Mouse (Mus musculus) effector memory CD4-positive, alpha-beta T cell, adult 5 months (primary cell): ENCODE results near the gene Gm3488. TPM values are rescaled to one million over a fixed set of nuclear protein-coding genes. Genes with fewer than 3 reads are reported as not detected.

Experiments used
- polyA plus RNA-seq: library from polyadenylated mRNA; unstranded; fragments of 100-300 nt; shearing (Covaris generic); gene quantifications from one replicate; pipeline ENCODE4 v1.2.1, GENCODE M21; 2017

The Gm3488 gene
- not detected for polyA plus RNA-seq

GRCm38 (mm10) chr14:5501374-5501773 lies at the start of gene Gm3488:
Gm3488 (plus strand) TSS chr14:5501674.

GRCm38 (mm10) chr14:5455367-5455766 lies 46.1 kb upstream of the Gm3488 start, which contains the start of gene Gm3194:
Gm3194 (minus strand) TSS chr14:5455467.

GRCm38 (mm10) chr14:5477730-5478129 lies 23.7 kb upstream of the Gm3488 start, which contains the start of gene Gm8246:
Gm8246 (minus strand) TSS chr14:5477830.

DNA sequence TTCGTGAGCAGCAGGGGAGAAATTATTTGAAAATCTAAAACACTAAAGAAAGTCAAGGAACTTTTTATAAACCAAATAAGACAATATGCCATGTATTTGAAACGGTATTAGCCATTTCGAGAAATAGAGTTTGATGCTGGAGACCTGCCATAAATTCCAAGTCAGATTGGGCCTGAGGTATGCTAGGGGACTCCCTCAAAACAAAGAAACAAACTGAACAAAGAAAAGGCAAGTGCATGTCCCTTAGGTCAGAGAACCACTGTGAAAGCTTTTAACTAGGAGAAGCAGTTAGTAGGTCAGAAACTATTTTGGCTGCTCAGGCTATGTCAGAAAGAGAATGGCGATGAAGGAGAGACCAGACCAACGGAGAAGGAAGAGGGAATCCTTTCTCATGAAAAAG lies 17.6 kb upstream of the Gm3488 start, which contains the start of gene Gm3187:
Gm3187 (plus strand) TSS at position 301 of the 400 bp plus-strand sequence.

DNA sequence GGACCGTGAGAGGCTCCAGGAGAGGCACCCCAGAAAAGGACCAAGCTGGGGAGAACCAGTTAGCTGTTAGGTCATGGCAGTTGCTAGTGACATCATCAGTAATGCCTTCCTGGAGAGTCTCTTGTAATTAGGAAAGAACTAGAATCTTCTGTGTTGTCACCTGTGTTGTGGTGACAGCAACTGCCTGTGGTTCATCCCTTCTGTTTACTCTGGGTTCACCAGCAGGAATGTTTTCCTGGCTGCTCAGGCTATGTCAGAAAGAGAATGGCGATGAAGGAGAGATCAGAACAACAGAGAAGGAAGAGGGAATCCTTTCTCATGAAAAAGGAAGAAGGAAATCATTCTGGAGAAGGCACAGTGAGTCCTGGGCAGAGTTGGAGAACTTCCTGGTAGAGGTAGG lies 36.7 kb downstream of the Gm3488 start, which contains the start of gene Gm3532:
Gm3532 (plus strand) TSS at position 301 of the 400 bp plus-strand sequence.

Other genes with a start within 250 kb of the Gm3488 start
- gene Gm3526, start 241.1 kb upstream of the Gm3488 start, polyA plus RNA-seq = not detected
- not detected for gene Gm3542, start 166.7 kb upstream of the Gm3488 start, polyA plus RNA-seq
- gene Gm3500, start 112.6 kb upstream of the Gm3488 start, polyA plus RNA-seq = not detected
- not detected for gene Gm3194, start 46.2 kb upstream of the Gm3488 start, polyA plus RNA-seq
- gene Gm8246, start 23.8 kb upstream of the Gm3488 start, polyA plus RNA-seq = not detected
- gene Gm3187, start 17.5 kb upstream of the Gm3488 start, polyA plus RNA-seq = not detected
- not detected for gene Gm3532, start 36.8 kb downstream of the Gm3488 start, polyA plus RNA-seq
- gene Gm8265, start 131.4 kb downstream of the Gm3488 start, polyA plus RNA-seq = not detected
- gene Gm9603, start 185.8 kb downstream of the Gm3488 start, polyA plus RNA-seq = not detected
- gene Gm3373, start 239.9 kb downstream of the Gm3488 start, polyA plus RNA-seq = not detected